Mouse (Mus musculus): ENCODE results near the gene Ccdc12. TPM values are rescaled to one million over a fixed set of nuclear protein-coding genes. Genes with fewer than 3 reads are reported as not detected.

Ccdc12 gene
- polyA plus RNA-seq, 1 experiment, result 143 TPM

DNA sequence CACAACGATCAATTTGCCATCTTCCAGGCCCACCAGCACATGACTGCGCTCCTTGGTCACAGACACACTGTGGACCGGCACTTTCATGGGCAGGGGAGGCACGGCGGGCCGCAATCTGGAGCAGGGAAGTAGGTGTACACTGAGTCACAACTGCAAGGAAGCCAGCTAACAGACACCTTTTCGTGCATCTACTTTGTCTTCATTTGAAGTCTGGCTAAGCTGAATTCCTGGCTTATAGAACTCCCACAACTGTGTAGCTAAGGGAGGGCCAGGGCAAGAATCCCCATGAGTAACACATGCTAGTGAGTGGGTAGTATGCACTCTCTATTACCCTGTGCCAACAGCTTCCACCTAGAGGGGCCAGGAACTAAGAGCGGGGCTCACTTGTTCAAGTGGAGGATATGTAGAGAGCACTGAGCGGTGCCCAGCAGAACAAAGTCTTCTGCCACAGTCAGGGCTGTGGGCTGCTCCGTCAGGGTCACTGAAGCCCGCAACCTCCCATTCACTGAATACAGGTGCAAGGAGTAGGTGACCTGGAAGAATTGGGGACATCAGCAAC, 30.9 kb upstream of the Ccdc12 start:
- H3K4me1 ChIP-seq (ENCODE audit: control insufficient read depth, insufficient read depth, low read length), result no peaks in the 10 kb centered on the region
- no peak overlapping the region for H3K27ac ChIP-seq (ENCODE audit: insufficient read depth, low read depth, low read length)
- H3K4me3 ChIP-seq (ENCODE audit: insufficient read depth, low read length), result no peak overlapping the region
- no peak for TF ChIP-seq CTCF (IDR thresholded peaks at IDR 0.05; ENCODE audit: low read depth, low read length)
- TF ChIP-seq POLR2A (IDR thresholded peaks at IDR 0.05; ENCODE audit: borderline replicate concordance, low read depth, low read length), result no peak

DNA sequence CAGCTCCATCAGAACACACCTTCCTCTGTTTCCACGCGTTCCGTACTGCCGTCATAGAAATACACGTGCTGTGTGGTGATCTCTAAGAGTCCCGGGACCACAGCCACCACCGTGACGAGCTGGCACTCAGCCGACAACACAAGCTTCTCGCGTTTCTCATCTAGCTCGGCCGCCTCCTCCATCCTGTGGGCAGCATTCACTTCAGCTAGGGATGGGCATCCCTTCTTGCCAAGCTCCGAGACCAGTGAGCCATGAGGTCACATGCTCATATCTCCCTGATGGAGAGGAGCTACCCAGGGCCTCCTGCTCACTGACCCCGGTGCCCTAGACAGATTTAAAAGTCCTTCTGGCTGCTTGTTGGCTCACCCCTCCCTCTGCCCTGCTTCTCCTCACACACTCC, 26.1 kb upstream of the Ccdc12 start:
- Histone ChIP-seq H3K27ac (ENCODE audit: insufficient read depth, low read depth, low read length) (no peak overlapping the region), H3K4me1 (ENCODE audit: control insufficient read depth, insufficient read depth, low read length) (no peaks in the 10 kb centered on the region), H3K4me3 (ENCODE audit: insufficient read depth, low read length) (no peak overlapping the region)
- TF ChIP-seq CTCF (IDR thresholded peaks at IDR 0.05; ENCODE audit: low read depth, low read length) (no peak), POLR2A (IDR thresholded peaks at IDR 0.05; ENCODE audit: borderline replicate concordance, low read depth, low read length) (no peak)

DNA sequence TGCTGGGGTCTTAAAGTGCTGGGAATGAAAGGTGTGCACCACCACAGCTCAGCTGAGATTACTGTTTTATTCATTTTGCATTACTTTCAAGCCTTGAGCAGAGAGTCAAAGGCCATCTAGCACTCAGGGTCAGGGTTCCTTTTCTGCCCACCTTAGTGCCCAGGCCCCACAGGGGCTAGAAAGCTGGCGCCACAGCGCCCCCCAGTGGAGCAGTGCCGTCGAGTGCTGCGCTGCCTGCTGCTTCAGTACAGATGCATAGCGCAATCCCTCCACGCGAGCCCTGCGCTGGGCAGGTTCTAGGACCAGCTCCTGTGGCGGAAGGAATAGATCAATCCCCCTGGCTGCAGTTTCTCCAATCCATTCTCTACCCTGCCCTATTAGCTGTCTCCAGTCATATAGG, 25.1 kb upstream of the Ccdc12 start:
- TF ChIP-seq CTCF (IDR thresholded peaks at IDR 0.05; ENCODE audit: low read depth, low read length), result peak; percentile 82
- TF ChIP-seq POLR2A (IDR thresholded peaks at IDR 0.05; ENCODE audit: borderline replicate concordance, low read depth, low read length), result no peak
- H3K27ac ChIP-seq (ENCODE audit: insufficient read depth, low read depth, low read length), result no peak overlapping the region
- H3K4me1 ChIP-seq (ENCODE audit: control insufficient read depth, insufficient read depth, low read length), result no peaks in the 10 kb centered on the region
- no peak overlapping the region for H3K4me3 ChIP-seq (ENCODE audit: insufficient read depth, low read length)

DNA sequence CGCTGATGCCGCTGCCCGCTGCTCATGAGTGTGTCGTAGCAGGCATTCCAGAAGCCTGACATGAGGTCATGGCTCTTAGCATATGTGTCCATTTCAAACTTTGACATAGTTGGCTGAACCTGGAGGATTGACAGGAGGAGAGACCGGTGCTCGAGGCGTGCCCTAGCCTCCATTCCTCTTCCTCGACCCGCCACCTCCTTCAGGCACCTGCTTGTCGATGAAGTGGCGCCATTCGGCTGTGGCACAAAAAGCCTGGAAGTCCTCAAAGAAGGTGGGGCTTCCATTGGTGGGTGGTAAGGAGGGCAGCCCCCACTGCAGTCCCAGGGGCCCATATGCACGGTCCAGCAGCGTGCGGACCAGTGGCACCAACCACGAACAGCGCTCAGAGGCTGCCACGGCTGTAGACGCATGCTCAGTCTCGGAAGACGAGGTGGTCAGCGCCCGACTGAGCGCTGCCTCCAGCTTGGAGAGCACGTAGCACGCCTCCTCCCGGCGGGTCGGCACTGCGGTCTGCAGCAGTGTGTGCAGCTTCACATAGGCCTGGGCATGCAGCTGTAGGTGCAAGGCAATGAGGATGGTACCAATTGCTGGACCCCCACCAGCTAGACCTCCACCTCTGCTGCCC, 24.5 kb upstream of the Ccdc12 start:
- H3K4me1 ChIP-seq (ENCODE audit: control insufficient read depth, insufficient read depth, low read length), result no peaks in the 10 kb centered on the region
- H3K27ac ChIP-seq (ENCODE audit: insufficient read depth, low read depth, low read length), result no peak overlapping the region
- no peak for TF ChIP-seq CTCF (IDR thresholded peaks at IDR 0.05; ENCODE audit: low read depth, low read length)
- TF ChIP-seq POLR2A (IDR thresholded peaks at IDR 0.05; ENCODE audit: borderline replicate concordance, low read depth, low read length), result no peak
- no peak overlapping the region for H3K4me3 ChIP-seq (ENCODE audit: insufficient read depth, low read length)

DNA sequence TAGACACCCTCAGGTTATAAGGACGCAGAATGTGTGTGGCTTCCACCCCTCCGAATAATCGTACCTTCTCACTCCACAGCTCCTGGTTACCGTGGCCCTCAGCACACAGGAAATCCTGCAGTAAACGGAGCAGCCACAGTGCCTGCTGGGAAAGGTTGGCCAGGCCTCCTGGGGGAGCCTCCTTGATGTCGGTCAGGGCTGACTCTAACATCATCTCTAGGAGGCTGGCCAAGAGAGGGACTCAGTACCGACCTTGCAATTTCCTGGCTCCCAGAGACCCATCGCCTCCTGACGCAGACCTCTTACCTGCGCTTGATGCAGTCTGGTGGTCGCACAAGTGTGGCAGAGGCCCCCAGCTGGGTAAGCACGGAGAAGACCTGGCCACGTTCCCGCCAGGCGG, 23.6 kb upstream of the Ccdc12 start:
- H3K27ac ChIP-seq (ENCODE audit: insufficient read depth, low read depth, low read length), result no peak overlapping the region
- no peaks in the 10 kb centered on the region for H3K4me1 ChIP-seq (ENCODE audit: control insufficient read depth, insufficient read depth, low read length)
- TF ChIP-seq POLR2A (IDR thresholded peaks at IDR 0.05; ENCODE audit: borderline replicate concordance, low read depth, low read length) (no peak), CTCF (IDR thresholded peaks at IDR 0.05; ENCODE audit: low read depth, low read length) (no peak)
- no peak overlapping the region for H3K4me3 ChIP-seq (ENCODE audit: insufficient read depth, low read length)

DNA sequence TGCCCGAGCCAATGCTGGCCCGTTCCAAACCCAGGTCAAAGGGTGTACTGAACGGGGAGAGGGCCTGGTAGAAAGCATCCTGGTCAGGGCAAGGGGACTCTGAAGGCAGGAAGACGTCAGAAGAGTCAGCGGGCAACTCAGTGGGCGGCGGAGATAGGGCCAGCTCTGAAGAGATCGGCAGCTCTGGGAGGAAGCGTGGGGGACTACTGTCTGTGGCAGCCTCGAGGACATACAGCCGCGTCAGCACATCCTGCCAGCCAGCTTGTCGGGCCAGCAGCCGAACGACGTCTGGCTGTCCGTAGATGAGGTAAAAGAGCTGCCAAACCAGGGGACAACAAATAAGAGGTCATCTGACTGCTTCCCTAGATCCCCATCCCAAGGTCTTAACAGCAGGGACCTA, 22.4 kb upstream of the Ccdc12 start:
- TF ChIP-seq CTCF (IDR thresholded peaks at IDR 0.05; ENCODE audit: low read depth, low read length), result no peak
- no peak for TF ChIP-seq POLR2A (IDR thresholded peaks at IDR 0.05; ENCODE audit: borderline replicate concordance, low read depth, low read length)
- H3K4me3 ChIP-seq (ENCODE audit: insufficient read depth, low read length), result no peak overlapping the region
- H3K4me1 ChIP-seq (ENCODE audit: control insufficient read depth, insufficient read depth, low read length), result no peaks in the 10 kb centered on the region
- no peak overlapping the region for H3K27ac ChIP-seq (ENCODE audit: insufficient read depth, low read depth, low read length)

DNA sequence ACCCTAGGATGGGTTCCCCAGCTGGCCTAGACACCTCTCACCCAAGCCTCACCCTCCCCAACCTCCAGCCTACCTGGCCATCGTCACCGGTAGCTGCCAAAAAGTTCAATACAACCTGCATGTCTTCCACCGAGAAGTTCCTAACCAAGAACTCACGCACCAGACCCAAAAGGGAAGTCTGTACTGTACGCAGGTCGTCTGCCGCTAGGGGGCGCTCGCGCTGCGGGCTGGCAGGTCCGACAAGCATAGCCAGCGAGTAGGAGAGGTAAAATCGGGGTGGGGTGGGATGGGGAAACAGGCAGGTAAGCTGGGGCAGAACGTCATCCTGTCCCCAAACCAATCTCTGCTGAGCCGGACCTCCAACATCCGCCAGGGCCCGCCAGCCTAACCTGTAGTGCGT, 21.1 kb upstream of the Ccdc12 start:
- TF ChIP-seq POLR2A (IDR thresholded peaks at IDR 0.05; ENCODE audit: borderline replicate concordance, low read depth, low read length), result no peak
- peak; percentile 98 for TF ChIP-seq CTCF (IDR thresholded peaks at IDR 0.05; ENCODE audit: low read depth, low read length)
- H3K4me3 ChIP-seq (ENCODE audit: insufficient read depth, low read length), result no peak overlapping the region
- no peak overlapping the region for H3K27ac ChIP-seq (ENCODE audit: insufficient read depth, low read depth, low read length)
- H3K4me1 ChIP-seq (ENCODE audit: control insufficient read depth, insufficient read depth, low read length), result no peaks in the 10 kb centered on the region

DNA sequence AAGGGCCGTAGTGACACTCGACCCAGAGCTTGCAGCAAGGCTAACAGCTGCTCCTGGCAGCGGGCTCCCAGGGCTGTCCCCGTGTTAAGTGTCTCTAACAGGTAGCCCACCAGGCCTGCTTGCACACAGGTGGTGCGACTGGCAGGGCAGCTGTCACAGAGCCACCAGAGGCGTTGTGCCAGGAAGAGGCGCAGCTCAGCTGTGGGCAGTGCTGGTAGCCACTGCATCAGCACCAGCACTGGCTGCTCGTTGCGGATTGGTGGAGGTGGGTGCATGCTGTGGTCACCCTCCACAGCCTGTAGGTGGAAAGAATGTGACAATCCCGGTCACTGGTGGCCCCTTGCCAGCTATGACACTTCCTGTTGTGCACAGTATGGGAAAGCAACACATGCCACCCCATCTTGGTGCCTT, 17.7 kb upstream of the Ccdc12 start:
- Histone ChIP-seq H3K4me3 (ENCODE audit: insufficient read depth, low read length) (no peak overlapping the region), H3K27ac (ENCODE audit: insufficient read depth, low read depth, low read length) (no peak overlapping the region), H3K4me1 (ENCODE audit: control insufficient read depth, insufficient read depth, low read length) (0 out of 2 replicates have a peak, but pooled peaks cover 2% of the 10 kb centered on the region)
- TF ChIP-seq CTCF (IDR thresholded peaks at IDR 0.05; ENCODE audit: low read depth, low read length) (no peak), POLR2A (IDR thresholded peaks at IDR 0.05; ENCODE audit: borderline replicate concordance, low read depth, low read length) (no peak)

DNA sequence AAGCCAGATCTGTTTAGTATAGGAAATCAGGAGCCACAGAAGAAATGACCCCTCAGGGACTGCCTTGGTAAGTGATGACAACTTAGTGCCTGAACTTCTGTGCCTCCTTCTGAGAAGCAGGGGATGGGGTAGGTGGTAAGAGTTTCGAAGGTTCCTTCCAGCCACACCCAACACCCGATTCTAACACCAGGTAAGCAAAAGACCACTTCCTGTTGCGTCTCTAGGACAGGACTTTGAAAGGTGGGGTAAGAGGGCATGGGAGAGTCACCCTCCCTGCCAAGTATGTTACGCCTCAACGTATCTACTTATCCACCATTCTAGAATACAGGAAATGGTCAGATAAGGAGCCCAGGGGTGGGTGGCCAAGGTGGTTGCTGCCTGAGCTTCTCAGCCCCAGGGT, 15.3 kb upstream of the Ccdc12 start:
- H3K4me1 ChIP-seq (ENCODE audit: control insufficient read depth, insufficient read depth, low read length), result peaks cover 16% of the 10 kb centered on the region
- no peak overlapping the region for H3K27ac ChIP-seq (ENCODE audit: insufficient read depth, low read depth, low read length)
- H3K4me3 ChIP-seq (ENCODE audit: insufficient read depth, low read length), result no peak overlapping the region
- TF ChIP-seq POLR2A (IDR thresholded peaks at IDR 0.05; ENCODE audit: borderline replicate concordance, low read depth, low read length), result no peak
- no peak for TF ChIP-seq CTCF (IDR thresholded peaks at IDR 0.05; ENCODE audit: low read depth, low read length)

DNA sequence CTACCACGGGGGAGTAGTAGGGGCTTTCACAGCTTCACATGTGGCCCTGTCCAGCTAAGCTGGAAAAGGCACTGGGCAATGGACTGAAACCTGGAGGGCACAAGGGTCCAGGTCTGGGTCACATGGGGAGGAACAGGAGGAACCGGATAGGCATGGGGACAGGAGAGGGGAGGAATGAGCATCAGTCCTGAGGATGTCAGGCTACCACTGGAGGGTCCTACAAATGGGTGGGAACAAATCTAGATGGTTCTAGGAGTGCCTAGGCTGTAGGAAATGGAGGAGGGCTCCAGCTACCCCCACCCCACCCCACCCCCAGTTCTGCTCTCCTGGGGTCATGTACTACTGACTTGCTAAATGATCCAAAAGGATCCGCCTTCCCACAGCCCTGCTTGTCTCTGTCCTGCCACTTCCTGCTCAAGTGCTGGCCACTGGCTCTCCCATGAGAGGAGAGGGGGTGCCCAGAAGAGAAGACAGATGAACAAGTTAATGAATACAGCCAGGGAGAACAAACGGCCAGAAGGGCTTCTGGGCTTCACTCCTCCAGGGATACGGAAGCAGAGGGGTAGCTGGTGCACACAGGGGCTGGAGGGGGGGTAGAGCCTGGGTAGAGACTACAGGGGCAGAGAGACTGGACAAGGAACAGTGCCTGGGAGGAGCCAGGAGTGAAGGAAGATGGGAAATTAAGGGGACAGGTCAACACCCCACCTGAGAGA, 13.3 kb upstream of the Ccdc12 start:
- H3K4me1 ChIP-seq (ENCODE audit: control insufficient read depth, insufficient read depth, low read length), result peaks cover 21% of the 10 kb centered on the region
- no peak overlapping the region for H3K27ac ChIP-seq (ENCODE audit: insufficient read depth, low read depth, low read length)
- no peak for TF ChIP-seq POLR2A (IDR thresholded peaks at IDR 0.05; ENCODE audit: borderline replicate concordance, low read depth, low read length)
- H3K4me3 ChIP-seq (ENCODE audit: insufficient read depth, low read length), result no peak overlapping the region

All from bone marrow macrophage, adult 2 months (primary cell).